ENCODE assay signal across 9 mouse cellular contexts in the genomic region with DNA sequence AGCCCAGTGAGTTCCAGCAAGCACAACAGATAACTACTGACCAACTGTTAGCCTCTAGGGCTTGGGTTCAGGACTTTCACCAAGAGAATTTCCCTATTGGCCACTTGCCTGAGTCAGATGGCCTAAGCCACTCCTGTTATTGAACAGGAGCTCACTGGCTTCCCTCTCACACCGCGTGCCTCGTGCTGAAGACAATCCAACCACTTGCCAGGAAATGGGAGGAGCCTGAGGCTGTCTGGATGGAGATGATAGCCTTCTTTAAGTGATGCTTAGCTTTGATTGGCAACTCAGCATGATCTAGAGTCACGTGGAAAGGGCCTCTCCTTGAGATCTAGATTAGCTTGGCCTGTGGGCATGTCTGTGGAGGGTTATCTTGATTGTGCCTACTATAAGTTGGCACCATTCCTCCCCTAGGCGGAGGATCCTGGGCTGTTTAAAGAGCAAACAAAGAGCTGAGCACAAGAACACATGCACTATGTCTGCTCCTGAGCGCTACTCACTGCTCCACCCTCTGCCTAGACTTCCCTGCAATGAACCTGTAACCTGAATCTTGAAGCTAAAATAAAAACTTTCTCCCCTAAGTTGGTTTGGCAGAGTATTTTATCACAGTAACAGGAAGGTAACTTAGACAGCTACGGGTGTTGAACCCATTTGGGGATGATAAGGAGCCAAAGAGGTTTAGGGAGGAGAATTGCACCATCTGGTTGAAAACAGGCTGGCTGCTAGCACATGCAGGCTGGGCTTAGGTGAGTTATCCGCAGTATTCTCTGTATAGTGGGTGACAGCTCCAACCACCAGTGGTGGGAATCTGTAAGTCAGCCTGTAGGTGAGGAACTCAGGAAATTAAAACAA. TPM values are rescaled to one million over a fixed set of nuclear protein-coding genes. Genes with fewer than 3 reads are reported as not detected.
A peak's percentile ranks its signal among the peaks of the same experiment; 100 is the strongest.
DNase-seq lines count a peak whose midpoint lies in the region; ATAC-seq and TF ChIP-seq lines count a peak whose summit lies in the region.
"Had no signal": no experiment of that assay in that cellular context is flagged by ENCODE, and none has a peak within 500 bp of the region (broad histone marks: within the 10 kb centered on the region; RNA-seq: fewer than 3 reads in every experiment).

No protein-coding gene starts in this region.

- peak; percentile 42 to 49 for DNase-seq in kidney, postnatal 36 days
- no peak for DNase-seq in kidney, postnatal 4 days
- DNase-seq in limb, embryonic 10.5 days (ENCODE audit: low spot score) = no peak
- no peak for DNase-seq in left cerebral cortex, adult 11 months (ENCODE audit: low spot score)
- no peak for DNase-seq in adrenal gland, postnatal 14 days
- DNase-seq in thymus, adult 2 months = no peak

- peak overlapping the region; percentile 53 for H3K27ac ChIP-seq in limb, embryonic 10.5 days
- H3K27ac ChIP-seq in stomach, embryonic 14.5 days (ENCODE audit: low read length) = no peak overlapping the region
- no peak overlapping the region for H3K27ac ChIP-seq in thymus, adult 2 months (ENCODE audit: control insufficient read depth, insufficient read depth, low read length)

- WGBS in limb, embryonic 10.5 days = 77% methylated on average over 8 of the region's 8 CpGs
- 73% methylated on average over 8 of the region's 8 CpGs for WGBS in stomach, embryonic 14.5 days
- WGBS in thymus, adult 2 months = 65% methylated on average over 8 of the region's 8 CpGs

- H3K36me3 ChIP-seq in limb, embryonic 10.5 days = peaks cover 67% of the 10 kb centered on the region
- peaks cover 9% of the 10 kb centered on the region for H3K36me3 ChIP-seq in stomach, embryonic 14.5 days (ENCODE audit: control insufficient read depth, insufficient read depth, low read length)
- H3K36me3 ChIP-seq in thymus, adult 2 months (ENCODE audit: control insufficient read depth, insufficient read depth, low read length) = no peaks in the 10 kb centered on the region

- H3K4me3 ChIP-seq in limb, embryonic 10.5 days = no peak overlapping the region
- no peak overlapping the region for H3K4me3 ChIP-seq in stomach, embryonic 14.5 days (ENCODE audit: low read depth, low read length)
- no peak overlapping the region for H3K4me3 ChIP-seq in thymus, adult 2 months (ENCODE audit: control insufficient read depth, insufficient read depth, low read length)

- no peak overlapping the region for H3K9ac ChIP-seq in stomach, embryonic 14.5 days (replicated peaks; ENCODE audit: low read depth, low read length)

- TF ChIP-seq CTCF in thymus, adult 2 months (IDR thresholded peaks at IDR 0.05; ENCODE audit: borderline replicate concordance, control insufficient read depth, extremely low read depth, insufficient read depth, low read length, poor library complexity) = no peak

- no peak overlapping the region for H3K4me2 ChIP-seq in stomach, embryonic 14.5 days (replicated peaks; ENCODE audit: low read depth, low read length)

- ATAC-seq in erythroblast, adult 5-6 weeks (replicated peaks; ENCODE audit: low FRiP score, poor library complexity, severe bottlenecking) = peak; percentile 64
- ATAC-seq in stomach, embryonic 14.5 days (ENCODE audit: insufficient number of reproducible peaks, insufficient read depth, low FRiP score, low read depth) = peak; percentile 77; the same call in 1 of the 2 replicates
- ATAC-seq: Patski had no signal

- no peaks in the 10 kb centered on the region for H3K27me3 ChIP-seq in limb, embryonic 10.5 days (ENCODE audit: low read depth, poor library complexity, severe bottlenecking)
- H3K27me3 ChIP-seq in stomach, embryonic 14.5 days (ENCODE audit: control insufficient read depth, insufficient read depth, low read length) = no peaks in the 10 kb centered on the region
- H3K27me3 ChIP-seq in thymus, adult 2 months (ENCODE audit: control insufficient read depth, insufficient read depth, low read length) = no peaks in the 10 kb centered on the region
- H3K27me3 ChIP-seq: Patski had no signal

- no peak for TF ChIP-seq POLR2A in thymus, adult 2 months (IDR thresholded peaks at IDR 0.05; ENCODE audit: control insufficient read depth, extremely low read depth, insufficient read depth, low read length, poor library complexity)

- peaks cover 25% of the 10 kb centered on the region for H3K4me1 ChIP-seq in limb, embryonic 10.5 days
- no peaks in the 10 kb centered on the region for H3K4me1 ChIP-seq in stomach, embryonic 14.5 days (ENCODE audit: control insufficient read depth, insufficient read depth, low read length)
- peaks cover 22% of the 10 kb centered on the region for H3K4me1 ChIP-seq in thymus, adult 2 months (replicated peaks; ENCODE audit: control insufficient read depth, insufficient read depth, low read length)

- no peaks in the 10 kb centered on the region for H3K9me3 ChIP-seq in limb, embryonic 10.5 days (replicated peaks)
- no peaks in the 10 kb centered on the region for H3K9me3 ChIP-seq in stomach, embryonic 14.5 days (ENCODE audit: control insufficient read depth, low read depth, low read length)

RNA-seq across cellular contexts. Expression of a gene that starts 3.4 kb away (rescaled TPM):
- 392 and 403 TPM in 2 replicates for total RNA-seq in erythroblast, adult 5-6 weeks (2015; ENCODE audit: low replicate concordance)
- 364 and 493 TPM in 2 replicates for total RNA-seq in erythroblast, adult 5-6 weeks (2017; ENCODE audit: low replicate concordance)
- polyA plus RNA-seq in limb, embryonic 10.5 days (2016; fragmentation: Nextera tagmentation; extraction: Ambion mirVana) = 18.6 and 22.5 TPM in 2 replicates
- polyA plus RNA-seq in stomach, embryonic 14.5 days (2014; fragmentation: Nextera tagmentation; extraction: Ambion mirVana) = 48.7 and 54.0 TPM in 2 replicates
- total RNA-seq in adrenal gland, postnatal 14 days (2021) = 15.2 and 20.9 TPM in 2 replicates
- 208 and 267 TPM in 2 replicates for polyA plus RNA-seq in thymus, adult 2 months (2012; rRNA removed)

RNA-seq across cellular contexts. Expression of a gene that starts 10.9 kb away (rescaled TPM):
- total RNA-seq in erythroblast, adult 5-6 weeks (2015; ENCODE audit: low replicate concordance) = 0.96 and 4.4 TPM in 2 replicates
- 5.3 and 12.9 TPM in 2 replicates for total RNA-seq in erythroblast, adult 5-6 weeks (2017; ENCODE audit: low replicate concordance)
- polyA plus RNA-seq in limb, embryonic 10.5 days (2016; fragmentation: Nextera tagmentation; extraction: Ambion mirVana) = 3.5 and 6.2 TPM in 2 replicates
- polyA plus RNA-seq in stomach, embryonic 14.5 days (2014; fragmentation: Nextera tagmentation; extraction: Ambion mirVana) = 11.6 and 12.8 TPM in 2 replicates
- total RNA-seq in adrenal gland, postnatal 14 days (2021) = 0.52 and 0.90 TPM in 2 replicates
- 0.58 and 0.93 TPM in 2 replicates for polyA plus RNA-seq in thymus, adult 2 months (2012; rRNA removed)
- polyA plus RNA-seq: Patski had no signal

RNA-seq across cellular contexts. Expression of a gene that starts 13.8 kb away (rescaled TPM):
- 11.1 and 32.3 TPM in 2 replicates for total RNA-seq in erythroblast, adult 5-6 weeks (2015; ENCODE audit: low replicate concordance)
- 16.3 and 18.1 TPM in 2 replicates for total RNA-seq in erythroblast, adult 5-6 weeks (2017; ENCODE audit: low replicate concordance)
- polyA plus RNA-seq in limb, embryonic 10.5 days (2016; fragmentation: Nextera tagmentation; extraction: Ambion mirVana) = 180 and 189 TPM in 2 replicates
- 52.9 and 64.9 TPM in 2 replicates for polyA plus RNA-seq in stomach, embryonic 14.5 days (2014; fragmentation: Nextera tagmentation; extraction: Ambion mirVana)
- total RNA-seq in adrenal gland, postnatal 14 days (2021) = 12.5 and 15.3 TPM in 2 replicates
- 10.5 and 14.8 TPM in 2 replicates for polyA plus RNA-seq in thymus, adult 2 months (2012; rRNA removed)

RNA-seq across cellular contexts. Expression of a gene that starts 20.4 kb away (rescaled TPM):
- total RNA-seq in erythroblast, adult 5-6 weeks (2015; ENCODE audit: low replicate concordance) = 4.4 and 11.3 TPM in 2 replicates
- total RNA-seq in erythroblast, adult 5-6 weeks (2017; ENCODE audit: low replicate concordance) = 2.5 and 17.0 TPM in 2 replicates
- polyA plus RNA-seq in limb, embryonic 10.5 days (2016; fragmentation: Nextera tagmentation; extraction: Ambion mirVana) = 6.5 and 11.9 TPM in 2 replicates
- 19.7 and 23.9 TPM in 2 replicates for polyA plus RNA-seq in stomach, embryonic 14.5 days (2014; fragmentation: Nextera tagmentation; extraction: Ambion mirVana)
- total RNA-seq in adrenal gland, postnatal 14 days (2021) = 1.1 and 3.2 TPM in 2 replicates
- 5.1 and 7.3 TPM in 2 replicates for polyA plus RNA-seq in thymus, adult 2 months (2012; rRNA removed)
- polyA plus RNA-seq: Patski had no signal

RNA-seq across cellular contexts. Expression of a gene that starts 22.0 kb away (rescaled TPM):
- 2.5 and 4.4 TPM in 2 replicates for total RNA-seq in erythroblast, adult 5-6 weeks (2015; ENCODE audit: low replicate concordance)
- total RNA-seq in erythroblast, adult 5-6 weeks (2017; ENCODE audit: low replicate concordance) = 12.5 and 15.2 TPM in 2 replicates
- 43.2 and 45.9 TPM in 2 replicates for polyA plus RNA-seq in limb, embryonic 10.5 days (2016; fragmentation: Nextera tagmentation; extraction: Ambion mirVana)
- 18.9 and 21.2 TPM in 2 replicates for polyA plus RNA-seq in stomach, embryonic 14.5 days (2014; fragmentation: Nextera tagmentation; extraction: Ambion mirVana)
- 3.7 and 5.7 TPM in 2 replicates for total RNA-seq in adrenal gland, postnatal 14 days (2021)
- polyA plus RNA-seq in thymus, adult 2 months (2012; rRNA removed) = 9.2 and 15.7 TPM in 2 replicates

Comparison
In these comparisons a context has a peak if more than half of its experiments do, and no peak if none do; other contexts are left out.
1. DNase-seq: peak in kidney, postnatal 36 days (2 of 2); none in kidney, postnatal 4 days (0 of 2), limb, embryonic 10.5 days (single experiment), left cerebral cortex, adult 11 months (single experiment), adrenal gland, postnatal 14 days (single experiment) and thymus, adult 2 months (single experiment).